Mouse (Mus musculus) neural tube, embryonic 11.5 days (tissue): ENCODE measurements around the gene Pou6f1. TPM values are rescaled to one million over a fixed set of nuclear protein-coding genes. Genes with fewer than 3 reads are reported as not detected.
"Not testable (repeated sequence)": the region's sequence is repeated elsewhere in the genome, so short reads cannot be mapped to it uniquely, and the experiment has no call there.

Experiments used
- ATAC-seq: fragments of 200-750 bp; cut with Nextera tagmentation; 2 replicates; pipeline ENCODE4 v1.8.0; 2017; ENCODE audit warnings: moderate number of reproducible peaks, mild to moderate bottlenecking, moderate TSS enrichment, moderate library complexity; ENCODE audit not compliant: insufficient read depth, low FRiP score, low TSS enrichment
- DNase-seq: peaks from one replicate; pipeline ENCODE4 v3.0.0-alpha.2; 2015; ENCODE audit warnings: low spot score
- H3K27ac ChIP-seq: fragments of 300-500 bp; sonication (generic); 2 replicates; pipeline ENCODE4 v1.5.1; 2014; ENCODE audit warnings: low read depth, mild to moderate bottlenecking, low read length
- H3K27me3 ChIP-seq: fragments of 300-500 bp; sonication (generic); 2 replicates; pipeline ENCODE4 v1.6.1; 2014; ENCODE audit warnings: mild to moderate bottlenecking, low read length, mixed read lengths; ENCODE audit not compliant: control insufficient read depth, insufficient read depth
- H3K36me3 ChIP-seq: fragments of 300-500 bp; sonication (generic); 2 replicates; pipeline ENCODE4 v1.6.1; 2014; ENCODE audit warnings: mild to moderate bottlenecking, low read length, moderate library complexity, mixed read lengths; ENCODE audit not compliant: control insufficient read depth, insufficient read depth
- H3K4me1 ChIP-seq: fragments of 300-500 bp; sonication (generic); 2 replicates; pipeline ENCODE4 v1.6.1; 2014; ENCODE audit warnings: low read length, mixed read lengths; ENCODE audit not compliant: control insufficient read depth, insufficient read depth
- H3K4me2 ChIP-seq: fragments of 300-500 bp; sonication (generic); 2 replicates; pipeline ENCODE4 v1.6.1; 2014; ENCODE audit warnings: low read depth, mild to moderate bottlenecking, moderate library complexity
- H3K4me3 ChIP-seq: fragments of 300-500 bp; sonication (generic); 2 replicates; pipeline ENCODE4 v1.5.1; 2014; ENCODE audit warnings: low read depth, low read length
- H3K9ac ChIP-seq: fragments of 300-500 bp; sonication (generic); 2 replicates; pipeline ENCODE4 v1.6.1; 2014; ENCODE audit warnings: mild to moderate bottlenecking, low read length
- H3K9me3 ChIP-seq: fragments of 300-500 bp; sonication (generic); 2 replicates; pipeline ENCODE4 v1.6.1; 2016; ENCODE audit warnings: low read length; ENCODE audit not compliant: control insufficient read depth
- WGBS: fragments of 180-500 bp; shearing (Covaris S2); extraction: QIAGEN DNeasy Blood & Tissue Kit; methylation state at CpG from one replicate; pipeline ENCODE4 v1.1.7; 2014; 5-methylcytosine and 5-hydroxymethylcytosine counted together
- polyA plus RNA-seq: library from polyadenylated mRNA; unstranded; fragments of >200 nt; fragmentation: Nextera tagmentation; extraction: Ambion mirVana; gene quantifications from 2 replicates; pipeline ENCODE4 v1.2.1, GENCODE M21; 2014

Gene Pou6f1
- polyA plus RNA-seq, 1 experiment from 2014 or later = 12.1 TPM

- Histone ChIP-seq H3K36me3 (no peaks in the 10 kb centered on the region; the same call in 1 of the 2 replicates), H3K4me1 (no peaks in the 10 kb centered on the region), H3K9ac (no peak overlapping the region), H3K27ac (no peak overlapping the region), H3K27me3 (no peaks in the 10 kb centered on the region), H3K9me3 (no peaks in the 10 kb centered on the region), H3K4me3 (no peak overlapping the region), H3K4me2 (no peak overlapping the region)
- 13% methylated on average over 10 of the region's 10 CpGs for WGBS
- ATAC-seq (no peak), DNase-seq (no peak)
Measured at GRCm38 (mm10) chr15:100627287-100627686, 27.5 kb upstream of the Pou6f1 start.

GRCm38 (mm10) chr15:100624435-100624834 lies 24.7 kb upstream of the Pou6f1 start:
- H3K4me1 ChIP-seq = no peaks in the 10 kb centered on the region
- no peak overlapping the region for H3K4me2 ChIP-seq
- no peak overlapping the region for H3K27ac ChIP-seq
- no peaks in the 10 kb centered on the region for H3K9me3 ChIP-seq
- no peak for ATAC-seq
- 93% methylated on average over 3 of the region's 3 CpGs for WGBS
- H3K27me3 ChIP-seq = no peaks in the 10 kb centered on the region
- H3K4me3 ChIP-seq = no peak overlapping the region
- no peaks in the 10 kb centered on the region; the same call in 1 of the 2 replicates for H3K36me3 ChIP-seq
- no peak overlapping the region for H3K9ac ChIP-seq
- DNase-seq = no peak

- Histone ChIP-seq H3K27ac (no peak overlapping the region), H3K4me3 (no peak overlapping the region), H3K36me3 (peaks cover 1% of the 10 kb centered on the region; the same call in 1 of the 2 replicates), H3K27me3 (no peaks in the 10 kb centered on the region), H3K4me2 (no peak overlapping the region), H3K4me1 (no peaks in the 10 kb centered on the region), H3K9me3 (no peaks in the 10 kb centered on the region), H3K9ac (no peak overlapping the region)
- ATAC-seq (no peak), DNase-seq (no peak)
- WGBS = 89% methylated on average over 9 of the region's 9 CpGs
Measured at GRCm38 (mm10) chr15:100623754-100624153, 24.0 kb upstream of the Pou6f1 start.

- DNase-seq (no peak), ATAC-seq (no peak)
- H3K27me3 ChIP-seq = no peaks in the 10 kb centered on the region
- WGBS = 91% methylated on average over 7 of the region's 7 CpGs
- no peak overlapping the region for H3K4me2 ChIP-seq
- no peaks in the 10 kb centered on the region for H3K9me3 ChIP-seq
- no peak overlapping the region for H3K4me3 ChIP-seq
- H3K36me3 ChIP-seq = peaks cover 8% of the 10 kb centered on the region
- H3K9ac ChIP-seq = no peak overlapping the region
- no peaks in the 10 kb centered on the region for H3K4me1 ChIP-seq
- H3K27ac ChIP-seq = no peak overlapping the region
Measured at GRCm38 (mm10) chr15:100622164-100622563, 22.4 kb upstream of the Pou6f1 start.

- not testable (repeated sequence) for H3K4me3 ChIP-seq, H3K36me3 ChIP-seq, ATAC-seq, H3K4me2 ChIP-seq, H3K27ac ChIP-seq, H3K9me3 ChIP-seq, H3K9ac ChIP-seq, DNase-seq, H3K4me1 ChIP-seq, H3K27me3 ChIP-seq
- 73% methylated on average over 9 of the region's 9 CpGs for WGBS
Measured at GRCm38 (mm10) chr15:100621671-100622070, 21.9 kb upstream of the Pou6f1 start.

- H3K9ac ChIP-seq = no peak overlapping the region
- ATAC-seq = no peak
- 91% methylated on average over 7 of the region's 7 CpGs for WGBS
- H3K4me3 ChIP-seq = no peak overlapping the region
- H3K27me3 ChIP-seq = no peaks in the 10 kb centered on the region
- H3K4me1 ChIP-seq = peaks cover 6% of the 10 kb centered on the region; the same call in 1 of the 2 replicates
- H3K4me2 ChIP-seq = no peak overlapping the region
- H3K27ac ChIP-seq = no peak overlapping the region
- no peak for DNase-seq
- no peaks in the 10 kb centered on the region for H3K9me3 ChIP-seq
- H3K36me3 ChIP-seq = peaks cover 8% of the 10 kb centered on the region
Measured at GRCm38 (mm10) chr15:100619200-100619599, 19.4 kb upstream of the Pou6f1 start.

- WGBS = under 1% methylated on average over 19 of the region's 19 CpGs
- ATAC-seq = peak; percentile 8; the same call in 1 of the 2 replicates
- H3K27ac ChIP-seq = peak overlapping the region; percentile 96
- H3K4me1 ChIP-seq = peaks cover 8% of the 10 kb centered on the region
- peak overlapping the region; percentile 94 for H3K4me3 ChIP-seq
- H3K9me3 ChIP-seq = no peaks in the 10 kb centered on the region
- H3K9ac ChIP-seq = peak overlapping the region; percentile 85
- no peaks in the 10 kb centered on the region for H3K27me3 ChIP-seq
- peak overlapping the region; percentile 62 for H3K4me2 ChIP-seq
- H3K36me3 ChIP-seq = peaks cover 8% of the 10 kb centered on the region
- no peak for DNase-seq
Measured at GRCm38 (mm10) chr15:100616221-100616620, 16.4 kb upstream of the Pou6f1 start.

GRCm38 (mm10) chr15:100615825-100616220 lies 16.0 kb upstream of the Pou6f1 start:
- Histone ChIP-seq H3K27me3 (no peaks in the 10 kb centered on the region), H3K4me1 (peaks cover 8% of the 10 kb centered on the region), H3K36me3 (peaks cover 8% of the 10 kb centered on the region), H3K4me3 (peak overlapping the region; percentile 94), H3K9ac (peak overlapping the region; percentile 85), H3K27ac (peak overlapping the region; percentile 96), H3K9me3 (no peaks in the 10 kb centered on the region), H3K4me2 (peak overlapping the region; percentile 62)
- WGBS = under 1% methylated on average over 28 of the region's 43 CpGs
- peak; percentile 76 for ATAC-seq
- peak; percentile 93 for DNase-seq

GRCm38 (mm10) chr15:100614996-100615824 lies 15.4 kb upstream of the Pou6f1 start, which contains the start of gene Dazap2:
Gene Dazap2 (plus strand): TSS chr15:100615349.
- Histone ChIP-seq H3K27ac (peak within 1 kb of the TSS; percentile 96), H3K4me3 (peak within 1 kb of the TSS; percentile 94), H3K9me3 (no peaks in the 10 kb centered on the region), H3K27me3 (no peaks in the 10 kb centered on the region), H3K4me1 (peaks cover 8% of the 10 kb centered on the region), H3K4me2 (peak within 1 kb of the TSS; percentile 62), H3K9ac (peak within 1 kb of the TSS; percentile 85), H3K36me3 (peaks cover 8% of the 10 kb centered on the region)
- under 1% methylated on average over 55 of the region's 99 CpGs for WGBS
- peak; percentile 99 for DNase-seq
- peak; percentile 90 for ATAC-seq
